Mouse (Mus musculus) liver, postnatal 0 days (tissue): Measurements from ENCODE around the gene Syne3.

Source experiments
- CTCF ChIP-seq: sonication (generic); IDR thresholded peaks from 2 replicates; pipeline ENCODE4 v1.5.1; 2016; ENCODE audit warnings: antibody characterized with exemption, low read depth
- EP300 ChIP-seq: IDR thresholded peaks from 2 replicates; pipeline ENCODE4 v1.6.1; 2016; ENCODE audit warnings: antibody characterized with exemption, low read depth, mild to moderate bottlenecking

GRCm38 (mm10) chr12:105012314-105012713, 2.7 kb upstream of the Syne3 start:
- TF ChIP-seq CTCF (peak; percentile 13; the same call in 1 of the 2 replicates), EP300 (no peak)
